Mouse (Mus musculus) heart, adult 9 months (tissue): ENCODE results near the gene Cfap36.
A peak's percentile ranks its signal among the peaks of the same experiment; 100 is the strongest.

Source experiments
- DNase-seq, 2 experiments: peaks; one replicate each; pipeline ENCODE4 v3.0.0; 2022; ENCODE audit warnings: low spot score in 2 of 2

The Cfap36 gene

GRCm38 (mm10) chr11:29180657-29181056, 66.6 kb downstream of the Cfap36 start:
- peak in 1 of 2 experiments; percentile 28 for DNase-seq

DNA sequence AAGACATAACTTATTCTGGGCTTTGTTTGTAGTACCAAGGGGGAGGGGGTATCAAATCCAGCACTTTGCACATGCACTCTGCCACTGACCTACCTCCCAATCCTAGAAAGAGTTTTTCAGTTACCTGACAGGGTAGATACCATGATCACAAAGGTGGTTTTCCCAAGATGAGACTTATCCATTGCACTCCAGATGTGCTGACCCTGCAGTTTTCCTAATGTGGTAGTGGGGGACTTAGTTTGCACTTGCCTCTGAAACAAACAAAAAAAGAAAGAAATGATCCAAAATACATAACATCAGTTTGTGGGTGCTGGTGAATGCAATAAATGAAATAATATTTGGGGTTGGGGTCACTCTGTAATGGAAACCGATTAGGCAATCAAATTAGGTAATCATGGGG, 67.9 kb downstream of the Cfap36 start:
- no peak for DNase-seq

DNA sequence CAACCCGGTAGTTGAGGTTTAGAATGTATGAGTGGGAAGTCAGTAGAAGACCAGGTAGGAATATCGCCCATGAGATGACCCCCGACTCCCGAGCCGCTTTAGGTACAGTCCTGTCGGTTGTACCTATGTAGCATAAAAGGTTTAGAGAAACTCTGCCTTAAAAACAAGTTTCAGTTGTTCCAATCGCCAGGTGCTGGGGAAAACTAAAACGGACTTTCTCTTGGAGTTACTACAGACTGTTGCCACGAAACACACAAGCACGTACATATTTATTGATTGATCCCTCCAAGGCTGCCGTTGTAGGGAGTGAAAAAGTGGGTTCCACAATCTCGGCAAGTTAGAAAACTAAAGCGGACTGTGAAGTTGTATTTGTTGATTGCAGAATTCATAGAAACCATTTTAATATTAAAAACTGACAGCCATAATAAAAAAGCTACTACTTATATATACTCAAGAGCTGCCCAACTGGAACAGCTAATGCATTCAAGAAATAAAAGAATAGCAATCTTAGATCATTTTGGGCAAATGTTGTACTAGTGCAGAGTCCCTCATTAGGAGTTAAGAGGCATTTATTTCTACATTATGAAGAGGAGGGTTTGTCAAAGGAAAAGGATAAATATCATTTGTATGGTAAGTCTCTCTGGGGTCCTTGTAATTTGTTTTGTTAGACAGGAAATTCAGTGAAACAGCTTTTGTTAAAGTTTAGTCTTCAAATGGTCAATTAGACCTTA, 73.3 kb downstream of the Cfap36 start:
- DNase-seq: no peak

GRCm38 (mm10) chr11:29173125-29173631, 74.0 kb downstream of the Cfap36 start:
- DNase-seq: peak; percentile 43 to 44

DNA sequence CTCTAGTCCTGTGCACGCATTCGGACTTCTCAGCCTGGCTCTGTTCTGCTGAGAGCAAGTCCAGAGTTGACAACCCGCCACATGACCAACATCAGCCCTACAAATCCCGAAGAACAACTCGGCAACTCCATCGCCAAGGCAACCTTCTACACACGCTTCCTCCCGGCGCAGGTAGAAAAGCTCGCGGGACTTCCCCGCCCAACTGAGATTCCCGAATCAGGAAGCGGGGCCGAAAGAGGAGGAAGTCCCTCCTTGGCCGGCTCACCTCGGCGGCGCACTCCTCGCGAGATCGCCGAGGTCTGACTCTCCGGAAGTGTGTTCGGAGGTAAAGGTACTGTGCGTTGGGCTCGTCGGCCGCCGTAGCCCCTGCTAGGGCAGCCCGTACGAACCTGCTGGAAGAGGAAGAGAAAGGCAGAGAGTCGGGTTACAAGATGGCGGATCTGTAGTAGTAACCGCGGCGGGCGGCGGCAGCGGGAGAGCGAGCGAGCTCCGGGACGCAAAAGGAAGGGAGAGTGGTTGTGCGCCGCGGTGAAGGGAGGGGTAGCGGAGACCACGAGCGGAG, 74.6 kb downstream of the Cfap36 start, which contains the start of gene Ppp4r3b:
TSS of gene Ppp4r3b (plus strand) at position 328 of the 562 bp plus-strand sequence.
- peak; percentile 97 for DNase-seq

DNA sequence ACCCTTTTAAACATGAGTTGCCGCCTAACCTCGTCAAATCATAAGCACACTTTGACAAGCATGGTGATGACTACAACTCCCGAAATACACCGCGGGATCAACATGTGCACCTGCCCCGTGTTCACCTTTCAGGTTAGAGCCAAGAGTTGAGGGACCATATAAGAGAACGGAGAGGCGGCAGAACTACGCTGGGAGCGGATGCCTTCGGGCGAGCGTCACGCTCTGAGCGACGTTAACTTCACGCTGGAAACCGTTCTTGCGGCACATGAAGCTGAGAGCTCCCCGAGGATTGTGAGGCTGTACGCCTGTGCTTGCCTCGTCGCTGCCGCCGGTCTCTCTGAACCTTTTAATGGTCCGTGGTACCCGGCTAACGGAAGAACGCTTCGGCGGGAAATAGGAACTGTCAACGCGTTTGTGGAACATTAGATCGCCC, 75.2 kb downstream of the Cfap36 start:
- DNase-seq: peak; percentile 29 to 37
